Mouse (Mus musculus) C2C12 (cell line): ENCODE data around the gene Itgad. TPM values are rescaled to one million over a fixed set of nuclear protein-coding genes. Genes with fewer than 3 reads are reported as not detected.

Source experiments
- H3K27me3 ChIP-seq: one replicate; pipeline ENCODE4 v1.6.1; 2011; ENCODE audit not compliant: control insufficient read depth, insufficient read depth, insufficient read length
- H3K36me3 ChIP-seq: one replicate; pipeline ENCODE4 v1.6.1; 2011; ENCODE audit not compliant: control insufficient read depth, insufficient read depth
- H3K4me3 ChIP-seq: one replicate; pipeline ENCODE4 v1.5.1; 2011; ENCODE audit warnings: mild to moderate bottlenecking, control low read depth; ENCODE audit not compliant: poor library complexity, insufficient read depth, severe bottlenecking
- H3K79me2 ChIP-seq: one replicate; pipeline ENCODE4 v1.6.1; 2011; ENCODE audit not compliant: control insufficient read depth, insufficient read depth
- H3K79me3 ChIP-seq: one replicate; pipeline ENCODE4 v1.6.1; 2011; ENCODE audit warnings: low read depth, control low read depth
- H3ac ChIP-seq: one replicate; pipeline ENCODE3; 2011; ENCODE audit warnings: low read depth; ENCODE audit not compliant: control insufficient read depth, insufficient read length
- CEBPB ChIP-seq: IDR thresholded peaks from one replicate; pipeline ENCODE4 v1.6.1; 2011; ENCODE audit warnings: low read depth, mild to moderate bottlenecking, control low read depth, moderate library complexity
- CTCF ChIP-seq: IDR thresholded peaks from one replicate; pipeline ENCODE4 v1.5.1; 2011; ENCODE audit not compliant: control insufficient read depth, insufficient read depth, insufficient read length
- FOSL1 ChIP-seq: IDR thresholded peaks from one replicate; pipeline ENCODE4 v1.8.0; 2011; ENCODE audit warnings: mild to moderate bottlenecking, low read length; ENCODE audit not compliant: poor library complexity, insufficient read depth, severe bottlenecking
- MAX ChIP-seq: IDR thresholded peaks from one replicate; pipeline ENCODE4 v1.6.1; 2011; ENCODE audit warnings: mild to moderate bottlenecking, control low read depth
- MYOD1 ChIP-seq: IDR thresholded peaks from one replicate; pipeline ENCODE4 v1.6.1; 2011; ENCODE audit warnings: low read depth; ENCODE audit not compliant: control insufficient read depth, insufficient read length
- MYOG ChIP-seq: IDR thresholded peaks from one replicate; pipeline ENCODE4 v1.6.1; 2011; ENCODE audit not compliant: control insufficient read depth, insufficient read length; ENCODE audit errors: extremely low read depth
- USF1 ChIP-seq: IDR thresholded peaks from one replicate; pipeline ENCODE4 v1.6.1; 2011; ENCODE audit warnings: low read depth, mild to moderate bottlenecking, control low read depth, moderate library complexity
- polyA plus RNA-seq: library from polyadenylated mRNA; unstranded; fragments of >200 nt; fragmentation: generic; extraction: Trizol; gene quantifications from one replicate; pipeline ENCODE4 v1.2.1, GENCODE M21; 2012; ENCODE audit warnings: missing spikeins

Itgad gene
- polyA plus RNA-seq, 1 experiment: not detected

GRCm38 (mm10) chr7:128164001-128164400, 9.8 kb downstream of the Itgad start:
- Histone ChIP-seq H3K4me3 (no peak overlapping the region), H3K79me3 (no peaks in the 10 kb centered on the region), H3ac (no peak overlapping the region), H3K27me3 (peaks cover 3% of the 10 kb centered on the region), H3K79me2 (no peaks in the 10 kb centered on the region), H3K36me3 (no peaks in the 10 kb centered on the region)
- no peak for TF ChIP-seq CTCF

GRCm38 (mm10) chr7:128166391-128166790, 12.2 kb downstream of the Itgad start:
- Histone ChIP-seq H3K79me3 (no peaks in the 10 kb centered on the region), H3K36me3 (no peaks in the 10 kb centered on the region), H3K27me3 (peaks cover 3% of the 10 kb centered on the region), H3K4me3 (no peak overlapping the region), H3K79me2 (no peaks in the 10 kb centered on the region), H3ac (no peak overlapping the region)
- TF ChIP-seq MYOD1: no peak
- no peak for TF ChIP-seq MYOG
- no peak for TF ChIP-seq CEBPB
- no peak for TF ChIP-seq MAX

DNA sequence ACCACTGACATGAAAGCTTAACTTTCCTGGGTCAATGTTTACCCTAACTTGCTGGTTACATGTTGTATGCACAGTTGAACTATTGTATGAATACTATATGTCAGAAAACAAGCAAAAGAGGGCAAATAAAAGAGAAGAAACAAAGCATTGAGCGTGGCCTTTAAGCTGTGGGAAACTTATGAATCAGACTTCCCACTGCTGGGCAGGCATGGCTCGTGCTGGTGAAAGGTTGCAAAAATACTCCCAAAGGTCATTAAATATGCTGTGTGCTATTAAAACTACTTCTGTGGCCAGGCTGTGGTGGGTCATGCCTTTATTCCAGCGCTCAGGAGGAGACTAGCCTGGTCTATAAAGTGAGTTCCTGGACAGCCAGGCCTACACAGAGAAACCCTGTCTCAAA, 15.8 kb downstream of the Itgad start:
- Histone ChIP-seq H3K27me3 (peaks cover 7% of the 10 kb centered on the region), H3K79me2 (no peaks in the 10 kb centered on the region), H3ac (no peak overlapping the region), H3K36me3 (no peaks in the 10 kb centered on the region), H3K4me3 (no peak overlapping the region), H3K79me3 (no peaks in the 10 kb centered on the region)
- no peak for TF ChIP-seq CEBPB
- no peak for TF ChIP-seq MAX
- no peak for TF ChIP-seq CTCF
- TF ChIP-seq FOSL1: no peak
- TF ChIP-seq USF1: no peak
- no peak for TF ChIP-seq MYOD1
- no peak for TF ChIP-seq MYOG

DNA sequence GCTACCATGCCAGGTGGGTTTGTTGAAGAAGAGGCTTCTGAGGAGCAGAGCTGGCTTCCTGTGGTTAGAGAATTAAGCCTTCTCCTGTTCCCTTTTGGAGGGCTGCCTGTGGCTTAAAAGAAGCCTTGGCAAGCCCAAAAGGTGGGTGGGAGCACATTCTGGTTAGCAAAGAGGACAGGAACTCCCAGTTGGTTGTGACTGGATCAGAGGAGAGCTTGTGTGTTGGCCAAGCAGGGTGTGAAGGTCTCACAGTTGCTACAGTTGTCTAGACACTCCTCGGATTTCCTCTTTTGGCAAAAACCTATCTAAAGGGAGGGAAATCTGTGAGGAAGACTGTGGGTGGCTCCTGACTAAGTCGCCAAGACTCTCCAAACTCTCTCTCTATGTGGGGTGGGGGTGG, 24.2 kb downstream of the Itgad start:
- TF ChIP-seq FOSL1 (no peak), USF1 (no peak), CTCF (no peak)
- H3K79me2 ChIP-seq: no peaks in the 10 kb centered on the region
- no peak overlapping the region for H3K4me3 ChIP-seq
- peaks cover 56% of the 10 kb centered on the region for H3K27me3 ChIP-seq
- H3ac ChIP-seq: no peak overlapping the region
- no peaks in the 10 kb centered on the region for H3K79me3 ChIP-seq
- H3K36me3 ChIP-seq: no peaks in the 10 kb centered on the region

- Histone ChIP-seq H3ac (no peak overlapping the region), H3K79me3 (no peaks in the 10 kb centered on the region), H3K36me3 (no peaks in the 10 kb centered on the region), H3K79me2 (no peaks in the 10 kb centered on the region), H3K27me3 (peaks cover 66% of the 10 kb centered on the region), H3K4me3 (no peak overlapping the region)
- no peak for TF ChIP-seq CEBPB
- TF ChIP-seq CTCF: no peak
- no peak for TF ChIP-seq MYOD1
- TF ChIP-seq USF1: no peak
- no peak for TF ChIP-seq MYOG
Measured at GRCm38 (mm10) chr7:128180126-128180525, 25.9 kb downstream of the Itgad start.

GRCm38 (mm10) chr7:128180546-128180945, 26.4 kb downstream of the Itgad start:
- no peak overlapping the region for H3ac ChIP-seq
- no peak for TF ChIP-seq MYOG
- no peak for TF ChIP-seq CTCF
- TF ChIP-seq MYOD1: no peak
- TF ChIP-seq FOSL1: no peak
- no peak for TF ChIP-seq USF1
- no peaks in the 10 kb centered on the region for H3K79me3 ChIP-seq
- H3K79me2 ChIP-seq: no peaks in the 10 kb centered on the region
- peaks cover 62% of the 10 kb centered on the region for H3K27me3 ChIP-seq
- no peaks in the 10 kb centered on the region for H3K36me3 ChIP-seq
- H3K4me3 ChIP-seq: no peak overlapping the region
